Mouse (Mus musculus): Measurements from ENCODE around the gene Gm42791.

- TF ChIP-seq POLR2A (IDR thresholded peaks at IDR 0.05; ENCODE audit: low read depth, low read length) (no peak), CTCF (conservative IDR thresholded peaks at IDR 0.05; ENCODE audit: insufficient read depth, insufficient read length, low read depth, low read length) (no peak)
Observed at GRCm38 (mm10) chr5:148854166-148854565, 140.8 kb downstream of the Gm42791 start.
